Mouse (Mus musculus) bone marrow macrophage, adult 2 months (primary cell): ENCODE results near the gene Kcnq1. TPM values are rescaled to one million over a fixed set of nuclear protein-coding genes. Genes with fewer than 3 reads are reported as not detected.

Experiments used
- H3K27ac ChIP-seq: 2 replicates; pipeline ENCODE4 v1.5.1; 2012; ENCODE audit warnings: low read depth, low read length; ENCODE audit not compliant: insufficient read depth
- H3K4me1 ChIP-seq: 2 replicates; pipeline ENCODE4 v1.6.1; 2012; ENCODE audit warnings: low read length; ENCODE audit not compliant: control insufficient read depth, insufficient read depth
- H3K4me3 ChIP-seq: 2 replicates; pipeline ENCODE4 v1.5.1; 2012; ENCODE audit warnings: mild to moderate bottlenecking, low read length, moderate library complexity; ENCODE audit not compliant: insufficient read depth
- CTCF ChIP-seq: IDR thresholded peaks from 2 replicates; pipeline ENCODE4 v1.5.1; 2012; ENCODE audit warnings: low read depth, mild to moderate bottlenecking, low read length, moderate library complexity
- POLR2A ChIP-seq: IDR thresholded peaks from 2 replicates; pipeline ENCODE4 v1.6.1; 2012; ENCODE audit warnings: mild to moderate bottlenecking, low read depth, low read length, borderline replicate concordance
- polyA plus RNA-seq: library from polyadenylated mRNA; stranded (reverse); fragments of >200 nt; gene quantifications from 2 replicates; pipeline ENCODE4 v1.2.4, GENCODE M21; 2012; ENCODE audit not compliant: missing spikeins, insufficient read depth, insufficient read length

The Kcnq1 gene
- polyA plus RNA-seq, 1 experiment: not detected

DNA sequence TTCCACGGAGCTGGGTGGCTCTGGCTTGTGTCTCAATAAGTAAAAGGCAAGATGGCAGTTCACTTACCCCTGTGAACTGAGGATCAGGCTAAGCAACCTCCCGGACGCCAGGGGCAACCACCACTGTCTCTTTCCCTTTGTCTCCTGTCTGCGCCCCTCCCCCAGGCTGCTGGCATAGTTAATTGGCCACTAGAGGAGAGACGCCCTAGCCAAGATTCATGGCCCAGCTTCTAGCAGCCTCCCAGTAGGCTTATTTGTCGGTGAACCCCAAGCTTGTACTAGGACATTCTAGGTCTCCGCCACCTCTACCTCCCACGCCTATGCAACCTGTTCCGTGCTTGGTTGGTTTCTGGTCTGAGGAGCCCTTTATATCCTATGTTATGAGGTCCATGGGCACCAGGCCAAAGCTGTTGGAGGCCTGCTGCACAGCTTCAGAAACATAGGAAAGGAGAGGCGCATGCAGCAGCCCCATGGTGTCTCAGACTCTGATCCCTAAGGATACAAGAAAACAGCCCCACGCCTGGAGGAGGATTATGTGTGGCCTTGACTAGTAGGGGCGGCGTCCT, 37.8 kb upstream of the Kcnq1 start:
- H3K4me3 ChIP-seq: peak overlapping the region; percentile 39
- TF ChIP-seq POLR2A (no peak), CTCF (0 out of 2 replicates have a peak, but pooled peaks have one; percentile 14)
- peaks cover 4% of the 10 kb centered on the region; the same call in 1 of the 2 replicates for H3K4me1 ChIP-seq
- H3K27ac ChIP-seq: peak overlapping the region; percentile 67

DNA sequence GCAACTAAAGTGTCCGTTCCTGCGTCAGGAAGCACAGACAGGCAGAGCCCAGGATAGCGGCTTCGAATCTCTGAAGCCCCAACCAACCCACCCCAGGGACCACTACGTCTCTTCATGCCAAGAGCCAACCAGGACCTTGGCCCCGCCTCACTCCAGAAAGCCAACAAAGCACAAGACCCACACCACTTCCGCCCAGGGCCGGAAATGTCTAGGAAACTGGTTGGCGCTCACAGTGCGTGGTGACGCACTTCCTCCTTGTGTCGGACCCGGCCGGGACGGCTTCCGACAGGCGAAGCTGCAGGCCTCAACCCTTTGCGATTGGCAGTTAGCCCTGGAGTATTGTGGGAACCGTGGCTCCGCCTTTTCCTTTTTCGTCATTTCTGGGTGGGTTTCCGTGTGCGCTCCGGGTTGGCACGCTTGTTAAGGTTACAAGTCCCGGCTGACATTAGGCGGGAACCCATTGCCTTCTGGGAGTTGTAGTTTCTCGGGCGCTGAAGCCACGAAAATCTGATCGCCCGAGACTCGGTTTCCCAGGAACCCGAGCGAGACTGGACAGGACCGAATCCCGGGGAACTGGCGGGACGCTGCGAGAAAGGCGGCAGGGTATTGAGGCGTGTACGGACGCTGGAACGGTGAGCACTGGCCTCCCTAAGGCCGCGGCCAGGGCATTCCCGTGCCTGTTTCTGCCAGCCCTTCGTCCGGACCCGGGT, 37.1 kb upstream of the Kcnq1 start, which contains the start of gene Tssc4:
Tssc4 (plus strand) TSS at position 368 of the 710 bp plus-strand sequence.
- H3K27ac ChIP-seq: peak within 1 kb of the TSS; percentile 67
- peaks cover 4% of the 10 kb centered on the region; the same call in 1 of the 2 replicates for H3K4me1 ChIP-seq
- TF ChIP-seq CTCF: no peak
- TF ChIP-seq POLR2A: no peak
- peak within 1 kb of the TSS; percentile 90 for H3K4me3 ChIP-seq

GRCm38 (mm10) chr7:143069751-143070400, 36.3 kb upstream of the Kcnq1 start:
- Histone ChIP-seq H3K4me1 (peaks cover 4% of the 10 kb centered on the region; the same call in 1 of the 2 replicates), H3K27ac (peak overlapping the region; percentile 41), H3K4me3 (peak overlapping the region; percentile 90)
- TF ChIP-seq CTCF: no peak
- no peak for TF ChIP-seq POLR2A

GRCm38 (mm10) chr7:143070506-143071070, 35.6 kb upstream of the Kcnq1 start:
- peaks cover 4% of the 10 kb centered on the region; the same call in 1 of the 2 replicates for H3K4me1 ChIP-seq
- TF ChIP-seq CTCF (no peak), POLR2A (no peak)

DNA sequence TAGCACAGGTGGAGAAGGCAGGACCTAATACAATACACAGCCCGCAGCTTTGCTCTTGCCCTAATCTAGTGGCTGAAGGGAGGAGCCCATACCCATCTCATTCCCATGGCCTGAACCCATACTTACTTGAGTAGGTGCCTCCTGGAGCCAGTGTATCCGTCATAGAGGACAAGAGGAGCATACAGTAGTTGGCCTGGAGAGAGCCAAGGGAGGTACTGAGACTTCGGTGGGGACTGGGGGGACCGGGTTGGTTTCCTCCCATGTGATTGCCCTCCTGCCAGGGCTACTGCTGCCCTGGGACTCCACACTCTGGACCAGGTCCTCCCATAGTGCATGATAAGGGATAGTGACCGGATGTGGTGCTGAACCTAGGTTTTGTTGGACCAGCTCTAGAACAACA, 33.6 kb upstream of the Kcnq1 start:
- H3K27ac ChIP-seq: no peak overlapping the region
- H3K4me1 ChIP-seq: peaks cover 4% of the 10 kb centered on the region; the same call in 1 of the 2 replicates
- no peak for TF ChIP-seq CTCF
- TF ChIP-seq POLR2A: no peak
- no peak overlapping the region for H3K4me3 ChIP-seq

More at GRCm38 (mm10) chr7:143070506-143071070, 35.6 kb upstream of the Kcnq1 start:
- no peak overlapping the region for H3K27ac ChIP-seq
- peak overlapping the region; percentile 90 for H3K4me3 ChIP-seq

DNA sequence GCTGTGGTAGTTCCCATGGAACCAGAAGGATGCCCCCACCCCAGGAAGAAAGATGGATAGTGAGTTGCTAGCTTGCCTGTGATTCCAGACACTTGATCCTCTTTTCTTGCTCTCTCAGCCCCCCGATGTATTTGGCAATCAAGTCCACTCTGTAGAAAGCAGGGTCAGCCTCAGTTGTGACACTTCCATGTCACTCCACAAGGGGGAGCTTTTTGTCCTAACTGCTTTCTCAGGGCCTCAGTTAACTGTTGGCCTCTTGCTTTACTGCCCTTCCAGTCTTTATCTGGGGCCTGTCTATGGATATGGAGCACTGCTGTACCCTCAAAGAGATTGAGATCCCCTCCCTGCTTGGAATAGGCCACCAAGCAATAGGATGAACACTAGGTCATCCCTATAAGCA, 33.1 kb upstream of the Kcnq1 start:
- no peak overlapping the region for H3K27ac ChIP-seq
- H3K4me3 ChIP-seq: no peak overlapping the region
- H3K4me1 ChIP-seq: peaks cover 4% of the 10 kb centered on the region; the same call in 1 of the 2 replicates
- no peak for TF ChIP-seq POLR2A
- TF ChIP-seq CTCF: peak; percentile 25; the same call in 1 of the 2 replicates

- no peak for TF ChIP-seq CTCF
- TF ChIP-seq POLR2A: no peak
- Histone ChIP-seq H3K27ac (no peak overlapping the region), H3K4me3 (no peak overlapping the region), H3K4me1 (no peaks in the 10 kb centered on the region)
Observed at GRCm38 (mm10) chr7:143075394-143075793, 30.8 kb upstream of the Kcnq1 start.

DNA sequence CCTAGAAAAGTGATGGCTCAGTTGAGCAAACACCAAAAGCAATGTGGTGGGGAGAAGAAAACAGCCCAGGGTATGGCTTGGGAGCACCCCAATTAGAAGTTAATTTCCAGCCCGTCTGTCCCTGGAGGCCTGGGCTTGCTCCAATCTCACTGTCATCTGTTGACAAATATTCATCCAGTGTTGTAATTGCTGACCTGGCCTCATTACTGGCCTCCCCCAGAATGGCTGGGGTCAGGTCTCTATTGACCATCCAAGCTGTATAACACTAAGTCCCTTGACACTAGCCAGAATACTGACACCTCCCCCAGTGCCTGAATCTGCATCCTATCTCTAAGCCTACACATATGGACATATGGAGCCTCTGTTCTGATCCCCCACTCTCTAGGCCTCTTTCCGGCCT, 28.8 kb upstream of the Kcnq1 start:
- Histone ChIP-seq H3K4me1 (no peaks in the 10 kb centered on the region), H3K27ac (no peak overlapping the region), H3K4me3 (no peak overlapping the region)
- TF ChIP-seq POLR2A: no peak
- TF ChIP-seq CTCF: no peak

GRCm38 (mm10) chr7:143082024-143082423, 24.1 kb upstream of the Kcnq1 start:
- Histone ChIP-seq H3K4me3 (no peak overlapping the region), H3K27ac (no peak overlapping the region), H3K4me1 (no peaks in the 10 kb centered on the region)
- TF ChIP-seq POLR2A (no peak), CTCF (no peak)
